Mouse (Mus musculus): ENCODE results near the gene Plod2.

GRCm38 (mm10) chr9:92591482-92591881 lies 49.5 kb downstream of the Plod2 start:
- TF ChIP-seq CTCF (IDR thresholded peaks at IDR 0.05; ENCODE audit: control insufficient read depth, insufficient read depth, insufficient read length) (no peak), MYOD1 (IDR thresholded peaks at IDR 0.05; ENCODE audit: control insufficient read depth, insufficient read length, low read depth) (no peak), USF1 (IDR thresholded peaks at IDR 0.05; ENCODE audit: low read depth) (no peak), MAX (IDR thresholded peaks at IDR 0.05) (no peak)

All from C2C12 (cell line).